Mouse (Mus musculus) midbrain, embryonic 12.5 days (tissue): ENCODE measurements around the gene 4930590J08Rik. TPM values are rescaled to one million over a fixed set of nuclear protein-coding genes. Genes with fewer than 3 reads are reported as not detected.
"Not testable (repeated sequence)": the region's sequence is repeated elsewhere in the genome, so short reads cannot be mapped to it uniquely, and the experiment has no call there.

Source experiments
- ATAC-seq: fragments of 200-750 bp; cut with Nextera tagmentation; 2 replicates; pipeline ENCODE4 v1.8.0; 2017; ENCODE audit warnings: low read depth, moderate TSS enrichment, moderate library complexity; ENCODE audit not compliant: low FRiP score
- H3K27ac ChIP-seq: fragments of 300-500 bp; sonication (generic); replicated peaks from 2 replicates; pipeline ENCODE4 v1.5.1; 2016; ENCODE audit warnings: mild to moderate bottlenecking
- H3K27me3 ChIP-seq: fragments of 300-500 bp; sonication (generic); 2 replicates; pipeline ENCODE4 v1.6.1; 2016; ENCODE audit warnings: mild to moderate bottlenecking
- H3K36me3 ChIP-seq: fragments of 300-500 bp; sonication (generic); 2 replicates; pipeline ENCODE4 v1.6.1; 2016
- H3K4me1 ChIP-seq: fragments of 300-500 bp; sonication (generic); 2 replicates; pipeline ENCODE4 v1.6.1; 2016
- H3K4me2 ChIP-seq: fragments of 300-500 bp; sonication (generic); replicated peaks from 2 replicates; pipeline ENCODE4 v1.6.1; 2016; ENCODE audit warnings: mild to moderate bottlenecking, moderate library complexity
- H3K4me3 ChIP-seq: fragments of 300-500 bp; sonication (generic); 2 replicates; pipeline ENCODE4 v1.5.1; 2016; ENCODE audit warnings: mild to moderate bottlenecking
- H3K9ac ChIP-seq: fragments of 300-500 bp; sonication (generic); replicated peaks from 2 replicates; pipeline ENCODE4 v1.6.1; 2016; ENCODE audit warnings: mild to moderate bottlenecking, moderate library complexity
- H3K9me3 ChIP-seq: fragments of 300-500 bp; sonication (generic); 2 replicates; pipeline ENCODE4 v1.6.1; 2016; ENCODE audit warnings: mild to moderate bottlenecking
- WGBS: fragments of 180-500 bp; shearing (Covaris S2); methylation state at CpG from one replicate; pipeline ENCODE4 v1.1.7; 2016; 5-methylcytosine and 5-hydroxymethylcytosine counted together
- polyA plus RNA-seq: library from polyadenylated mRNA; unstranded; fragments of >200 nt; fragmentation: Nextera tagmentation; extraction: Ambion mirVana; gene quantifications from 2 replicates; pipeline ENCODE4 v1.2.1, GENCODE M21; 2016

4930590J08Rik gene
- polyA plus RNA-seq, 1 experiment from 2014 or later = 1.2 TPM

GRCm38 (mm10) chr6:91896783-91897182 lies 5.8 kb upstream of the 4930590J08Rik start:
- Histone ChIP-seq H3K4me2 (no peak overlapping the region), H3K9me3 (no peaks in the 10 kb centered on the region), H3K27ac (no peak overlapping the region), H3K4me3 (no peak overlapping the region), H3K36me3 (peaks cover 90% of the 10 kb centered on the region), H3K4me1 (no peaks in the 10 kb centered on the region), H3K9ac (no peak overlapping the region), H3K27me3 (no peaks in the 10 kb centered on the region)
- no peak for ATAC-seq
- WGBS = 94% methylated on average over 3 of the region's 3 CpGs

- Histone ChIP-seq H3K27me3 (no peaks in the 10 kb centered on the region), H3K9ac (no peak overlapping the region), H3K4me2 (no peak overlapping the region), H3K27ac (no peak overlapping the region), H3K4me3 (no peak overlapping the region), H3K4me1 (peaks cover 4% of the 10 kb centered on the region; the same call in 1 of the 2 replicates), H3K36me3 (peaks cover 48% of the 10 kb centered on the region), H3K9me3 (no peaks in the 10 kb centered on the region)
- WGBS = 40% methylated on average over 5 of the region's 5 CpGs
- no peak for ATAC-seq
Measured at GRCm38 (mm10) chr6:91901505-91901904, 1.1 kb upstream of the 4930590J08Rik start.

DNA sequence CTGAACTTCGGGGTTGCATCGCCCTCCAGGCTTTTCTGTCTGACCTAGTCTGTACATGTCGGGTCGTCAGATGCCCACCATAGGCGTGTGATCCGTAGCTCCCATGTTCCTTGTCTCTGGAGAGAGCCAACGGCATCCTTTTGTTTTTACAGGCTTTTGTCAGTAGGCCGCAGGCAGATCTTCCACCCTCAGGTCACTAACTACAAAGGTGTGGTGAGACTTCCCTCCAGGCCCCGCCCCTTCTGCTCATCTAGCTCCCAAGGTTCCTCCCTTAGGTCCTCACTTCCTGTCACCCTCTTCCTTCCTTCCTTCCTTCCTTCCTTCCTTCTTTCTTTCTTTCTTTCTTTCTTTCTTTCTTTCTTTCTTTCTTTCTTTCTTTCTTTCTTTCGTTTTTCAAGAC lies 11.4 kb downstream of the 4930590J08Rik start:
- no peak overlapping the region for H3K9ac ChIP-seq
- H3K27ac ChIP-seq = no peak overlapping the region
- no peak for ATAC-seq
- no peak overlapping the region for H3K4me2 ChIP-seq
- H3K27me3 ChIP-seq = no peaks in the 10 kb centered on the region; the same call in 1 of the 2 replicates
- 96% methylated on average over 10 of the region's 10 CpGs for WGBS
- H3K4me1 ChIP-seq = no peaks in the 10 kb centered on the region
- no peaks in the 10 kb centered on the region for H3K9me3 ChIP-seq
- no peak overlapping the region for H3K4me3 ChIP-seq
- no peaks in the 10 kb centered on the region for H3K36me3 ChIP-seq

GRCm38 (mm10) chr6:91917286-91917685 lies 14.7 kb downstream of the 4930590J08Rik start:
- 62% methylated on average over 4 of the region's 4 CpGs for WGBS
- H3K9ac ChIP-seq = no peak overlapping the region
- no peak overlapping the region for H3K27ac ChIP-seq
- no peaks in the 10 kb centered on the region for H3K9me3 ChIP-seq
- H3K4me3 ChIP-seq = no peak overlapping the region
- no peaks in the 10 kb centered on the region; the same call in 1 of the 2 replicates for H3K27me3 ChIP-seq
- H3K4me2 ChIP-seq = no peak overlapping the region
- no peak for ATAC-seq
- no peaks in the 10 kb centered on the region for H3K36me3 ChIP-seq
- no peaks in the 10 kb centered on the region for H3K4me1 ChIP-seq

- no peak overlapping the region for H3K4me2 ChIP-seq
- H3K4me3 ChIP-seq = no peak overlapping the region
- no peaks in the 10 kb centered on the region for H3K4me1 ChIP-seq
- 83% methylated on average over 11 of the region's 11 CpGs for WGBS
- no peak overlapping the region for H3K9ac ChIP-seq
- no peak overlapping the region for H3K27ac ChIP-seq
- H3K27me3 ChIP-seq = no peaks in the 10 kb centered on the region; the same call in 1 of the 2 replicates
- no peak for ATAC-seq
- no peaks in the 10 kb centered on the region for H3K36me3 ChIP-seq
- no peaks in the 10 kb centered on the region for H3K9me3 ChIP-seq
Measured at GRCm38 (mm10) chr6:91917716-91918115, 15.1 kb downstream of the 4930590J08Rik start.

- no peaks in the 10 kb centered on the region for H3K9me3 ChIP-seq
- no peak for ATAC-seq
- H3K4me3 ChIP-seq = no peak overlapping the region
- H3K36me3 ChIP-seq = no peaks in the 10 kb centered on the region
- no peak overlapping the region for H3K9ac ChIP-seq
- H3K27ac ChIP-seq = no peak overlapping the region
- WGBS = 88% methylated on average over 5 of the region's 5 CpGs
- no peak overlapping the region for H3K4me2 ChIP-seq
- no peaks in the 10 kb centered on the region for H3K4me1 ChIP-seq
- H3K27me3 ChIP-seq = no peaks in the 10 kb centered on the region
Measured at GRCm38 (mm10) chr6:91931231-91931630, 28.6 kb downstream of the 4930590J08Rik start.

DNA sequence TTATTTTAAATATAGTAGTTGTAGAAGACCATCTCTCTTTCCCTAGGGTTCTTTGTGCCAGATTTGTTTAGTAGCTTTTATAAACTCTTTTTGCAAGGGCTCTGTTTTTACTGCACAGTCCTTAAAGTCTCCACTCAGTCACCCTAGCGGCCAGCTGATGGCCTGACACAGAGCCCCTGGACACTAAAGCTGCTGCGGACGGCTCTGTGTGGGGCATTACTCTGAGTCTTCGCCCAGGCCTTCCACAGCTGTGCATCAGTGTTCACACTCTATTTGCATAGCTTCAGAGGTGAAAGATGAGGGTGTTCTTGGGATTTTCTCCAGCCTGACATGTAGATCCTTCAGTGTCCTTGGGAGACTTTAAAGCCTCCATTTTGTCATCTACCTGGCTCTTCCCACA lies 35.9 kb downstream of the 4930590J08Rik start:
- Histone ChIP-seq H3K27me3 (no peaks in the 10 kb centered on the region), H3K4me3 (no peak overlapping the region), H3K9me3 (no peaks in the 10 kb centered on the region), H3K9ac (no peak overlapping the region), H3K4me2 (no peak overlapping the region), H3K27ac (no peak overlapping the region), H3K4me1 (no peaks in the 10 kb centered on the region), H3K36me3 (no peaks in the 10 kb centered on the region)
- ATAC-seq = no peak
- 16% methylated on average over 4 of the region's 4 CpGs for WGBS

- Histone ChIP-seq H3K27ac (no peak overlapping the region), H3K4me3 (no peak overlapping the region), H3K36me3 (no peaks in the 10 kb centered on the region), H3K4me1 (no peaks in the 10 kb centered on the region), H3K9me3 (no peaks in the 10 kb centered on the region), H3K27me3 (no peaks in the 10 kb centered on the region), H3K9ac (no peak overlapping the region), H3K4me2 (no peak overlapping the region)
- WGBS = 85% methylated on average over 2 of the region's 2 CpGs
- no peak for ATAC-seq
Measured at GRCm38 (mm10) chr6:91948426-91948825, 45.8 kb downstream of the 4930590J08Rik start.

- H3K4me1 ChIP-seq, H3K9ac ChIP-seq, H3K4me2 ChIP-seq, H3K36me3 ChIP-seq, H3K9me3 ChIP-seq, H3K27me3 ChIP-seq, ATAC-seq, H3K27ac ChIP-seq, H3K4me3 ChIP-seq: not testable (repeated sequence)
- 29% methylated on average over 1 of the region's 8 CpGs for WGBS
Measured at GRCm38 (mm10) chr6:91958015-91958414, 55.4 kb downstream of the 4930590J08Rik start.

- H3K36me3 ChIP-seq = no peaks in the 10 kb centered on the region
- no peak overlapping the region for H3K4me3 ChIP-seq
- ATAC-seq = no peak
- no peaks in the 10 kb centered on the region for H3K9me3 ChIP-seq
- WGBS = 61% methylated on average over 8 of the region's 8 CpGs
- no peak overlapping the region for H3K27ac ChIP-seq
- H3K4me1 ChIP-seq = no peaks in the 10 kb centered on the region
- no peaks in the 10 kb centered on the region for H3K27me3 ChIP-seq
- no peak overlapping the region for H3K9ac ChIP-seq
- H3K4me2 ChIP-seq = no peak overlapping the region
Measured at GRCm38 (mm10) chr6:91960028-91960811, 57.6 kb downstream of the 4930590J08Rik start.

GRCm38 (mm10) chr6:91963429-91963828 lies 60.8 kb downstream of the 4930590J08Rik start:
- H3K4me3 ChIP-seq = no peak overlapping the region
- H3K36me3 ChIP-seq = no peaks in the 10 kb centered on the region
- no peaks in the 10 kb centered on the region for H3K27me3 ChIP-seq
- H3K27ac ChIP-seq = no peak overlapping the region
- 37% methylated on average over 4 of the region's 4 CpGs for WGBS
- no peaks in the 10 kb centered on the region for H3K4me1 ChIP-seq
- no peak overlapping the region for H3K9ac ChIP-seq
- no peaks in the 10 kb centered on the region for H3K9me3 ChIP-seq
- no peak for ATAC-seq
- no peak overlapping the region for H3K4me2 ChIP-seq

DNA sequence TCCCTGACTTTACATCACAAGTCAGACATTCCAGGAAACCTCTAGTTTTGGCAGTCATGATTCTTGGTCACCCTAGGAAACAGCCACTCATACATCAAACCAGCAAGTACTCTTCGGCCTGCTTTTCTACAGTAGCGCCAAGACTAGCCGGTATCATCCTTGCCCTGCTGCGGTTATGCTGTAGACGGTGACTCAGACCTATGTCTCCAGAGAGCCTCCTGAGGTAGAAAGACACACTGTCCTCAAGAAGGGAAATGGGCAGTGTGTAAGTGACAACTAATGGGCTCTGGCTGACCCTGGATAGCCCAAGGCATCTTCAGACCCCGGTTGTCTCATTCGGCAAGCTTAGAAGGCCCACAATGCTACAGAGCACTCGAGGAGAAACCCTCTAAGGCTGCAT lies 62.5 kb downstream of the 4930590J08Rik start:
- 94% methylated on average over 8 of the region's 8 CpGs for WGBS
- no peak overlapping the region for H3K9ac ChIP-seq
- no peak overlapping the region for H3K27ac ChIP-seq
- H3K36me3 ChIP-seq = no peaks in the 10 kb centered on the region
- H3K4me1 ChIP-seq = no peaks in the 10 kb centered on the region
- ATAC-seq = no peak
- no peaks in the 10 kb centered on the region for H3K27me3 ChIP-seq
- H3K9me3 ChIP-seq = no peaks in the 10 kb centered on the region
- H3K4me3 ChIP-seq = no peak overlapping the region
- no peak overlapping the region for H3K4me2 ChIP-seq

DNA sequence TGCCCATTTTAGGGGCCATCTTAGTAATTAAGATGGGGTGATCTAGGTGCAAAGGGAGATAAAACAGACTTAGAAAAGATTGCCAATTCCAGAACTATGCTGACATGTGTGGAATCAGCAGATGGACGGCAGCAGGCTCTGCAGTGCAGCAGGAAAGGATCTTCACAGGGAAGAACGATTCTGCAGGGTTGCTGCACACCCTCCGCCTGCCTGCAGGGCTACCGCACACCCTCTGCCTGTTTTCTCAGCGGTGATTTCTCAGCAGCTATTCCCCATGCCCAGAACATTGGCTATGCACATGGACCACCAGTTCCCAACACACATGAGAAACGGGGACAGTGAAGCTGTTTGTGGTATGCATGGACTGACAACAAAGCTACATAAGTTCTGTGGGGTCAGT lies 63.4 kb downstream of the 4930590J08Rik start:
- WGBS = 63% methylated on average over 6 of the region's 6 CpGs
- no peaks in the 10 kb centered on the region for H3K4me1 ChIP-seq
- no peak overlapping the region for H3K4me2 ChIP-seq
- ATAC-seq = no peak
- no peaks in the 10 kb centered on the region for H3K9me3 ChIP-seq
- no peak overlapping the region for H3K9ac ChIP-seq
- no peak overlapping the region for H3K27ac ChIP-seq
- H3K4me3 ChIP-seq = no peak overlapping the region
- H3K27me3 ChIP-seq = no peaks in the 10 kb centered on the region
- H3K36me3 ChIP-seq = no peaks in the 10 kb centered on the region
